Mouse (Mus musculus) CH12.LX (cell line): ENCODE results near the gene Rp9.
A peak's percentile ranks its signal among the peaks of the same experiment; 100 is the strongest.

ENCODE experiments used
- CHD2 ChIP-seq: IDR thresholded peaks from 2 replicates; pipeline ENCODE4 v1.6.1; 2011; ENCODE audit warnings: low read length, improper control_type of control experiment
- MAX ChIP-seq: IDR thresholded peaks from 2 replicates; pipeline ENCODE4 v1.6.1; 2011; ENCODE audit warnings: low read length, improper control_type of control experiment
- SMC3 ChIP-seq: IDR thresholded peaks from 2 replicates; pipeline ENCODE4 v1.6.1; 2011; ENCODE audit warnings: low read depth, low read length, improper control_type of control experiment
- USF1 ChIP-seq: IDR thresholded peaks from 2 replicates; pipeline ENCODE4 v1.6.1; 2014; ENCODE audit warnings: low read depth, mild to moderate bottlenecking, inconsistent platforms, low read length, improper control_type of control experiment

DNA sequence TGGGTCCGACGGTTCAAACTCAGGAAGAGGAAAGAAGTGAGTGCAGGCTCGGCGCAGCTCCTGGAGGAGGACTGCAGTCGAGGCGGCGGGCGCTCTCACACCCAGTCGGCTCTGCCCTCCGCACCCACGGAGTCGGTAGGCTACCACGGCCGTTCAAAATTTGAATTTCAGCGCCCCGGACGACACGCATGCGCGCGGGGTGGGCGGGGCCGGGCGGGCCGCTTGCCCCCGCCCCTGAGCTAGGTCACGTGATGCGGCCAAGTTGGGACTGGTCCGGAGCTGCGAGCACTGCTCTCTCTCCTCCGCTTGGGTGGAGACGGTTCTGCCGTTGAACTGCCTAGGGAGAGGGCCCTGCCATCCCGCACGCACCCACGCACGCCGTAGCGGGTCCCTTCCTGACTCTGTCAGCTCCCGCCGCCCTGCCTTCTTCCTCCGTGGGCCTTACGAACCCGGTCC is 80.5 kb downstream of the Rp9 start, which contains the start of gene Anln:
- no peak for TF ChIP-seq SMC3
- TF ChIP-seq USF1: peak; percentile 99
- TF ChIP-seq MAX: peak; percentile 91
- TF ChIP-seq CHD2: no peak
